Mouse (Mus musculus) ES-Bruce4 (cell line): ENCODE data around the gene Epha6.

ENCODE experiments used
- CTCF ChIP-seq: IDR thresholded peaks from one replicate; pipeline ENCODE4 v1.8.1; 2011; ENCODE audit warnings: low read depth, low read length
- EP300 ChIP-seq: IDR thresholded peaks from 2 replicates; pipeline ENCODE4 v1.6.1; 2011; ENCODE audit warnings: low read depth, low read length; ENCODE audit not compliant: insufficient read depth
- POLR2A ChIP-seq: IDR thresholded peaks from one replicate; pipeline ENCODE4 v1.8.1; 2011; ENCODE audit warnings: low read length; ENCODE audit not compliant: insufficient read depth

DNA sequence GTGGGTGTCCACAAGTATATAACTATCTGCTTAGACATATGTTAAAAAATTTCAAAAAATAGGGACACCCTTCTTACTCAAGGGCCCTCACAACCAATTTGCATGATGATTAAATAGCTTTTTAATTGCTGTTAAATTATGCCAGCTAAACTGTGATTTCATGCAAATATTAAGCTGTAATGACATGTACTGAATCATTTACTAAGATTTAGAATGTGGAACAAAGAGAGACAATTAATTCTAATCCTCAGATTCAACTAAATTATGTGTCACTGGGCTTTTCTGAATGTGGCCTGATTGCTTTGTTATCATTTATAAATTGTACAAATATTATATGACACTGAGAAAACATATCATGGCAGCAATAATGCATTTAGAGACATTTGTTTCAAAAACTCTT, 396.2 kb downstream of the Epha6 start:
- no peak for TF ChIP-seq CTCF
- no peak for TF ChIP-seq POLR2A
- TF ChIP-seq EP300, result no peak
